Mouse (Mus musculus) midbrain, embryonic 12.5 days (tissue): ENCODE measurements at regions not wholly inside any gene's neighbourhood (a gene's known extent, or its start where the extent isn't known, plus 50 kb on each side); places are given as distances from the start of the nearest gene placed in this dataset.

ENCODE experiments used
- ATAC-seq: fragments of 200-750 bp; cut with Nextera tagmentation; 2 replicates; pipeline ENCODE4 v1.8.0; 2017; ENCODE audit warnings: low read depth, moderate TSS enrichment, moderate library complexity; ENCODE audit not compliant: low FRiP score
- H3K27ac ChIP-seq: fragments of 300-500 bp; sonication (generic); replicated peaks from 2 replicates; pipeline ENCODE4 v1.5.1; 2016; ENCODE audit warnings: mild to moderate bottlenecking
- H3K27me3 ChIP-seq: fragments of 300-500 bp; sonication (generic); 2 replicates; pipeline ENCODE4 v1.6.1; 2016; ENCODE audit warnings: mild to moderate bottlenecking
- H3K36me3 ChIP-seq: fragments of 300-500 bp; sonication (generic); 2 replicates; pipeline ENCODE4 v1.6.1; 2016
- H3K4me1 ChIP-seq: fragments of 300-500 bp; sonication (generic); 2 replicates; pipeline ENCODE4 v1.6.1; 2016
- H3K4me2 ChIP-seq: fragments of 300-500 bp; sonication (generic); replicated peaks from 2 replicates; pipeline ENCODE4 v1.6.1; 2016; ENCODE audit warnings: mild to moderate bottlenecking, moderate library complexity
- H3K4me3 ChIP-seq: fragments of 300-500 bp; sonication (generic); 2 replicates; pipeline ENCODE4 v1.5.1; 2016; ENCODE audit warnings: mild to moderate bottlenecking
- H3K9ac ChIP-seq: fragments of 300-500 bp; sonication (generic); replicated peaks from 2 replicates; pipeline ENCODE4 v1.6.1; 2016; ENCODE audit warnings: mild to moderate bottlenecking, moderate library complexity
- H3K9me3 ChIP-seq: fragments of 300-500 bp; sonication (generic); 2 replicates; pipeline ENCODE4 v1.6.1; 2016; ENCODE audit warnings: mild to moderate bottlenecking
- WGBS: fragments of 180-500 bp; shearing (Covaris S2); methylation state at CpG from one replicate; pipeline ENCODE4 v1.1.7; 2016; 5-methylcytosine and 5-hydroxymethylcytosine counted together

DNA sequence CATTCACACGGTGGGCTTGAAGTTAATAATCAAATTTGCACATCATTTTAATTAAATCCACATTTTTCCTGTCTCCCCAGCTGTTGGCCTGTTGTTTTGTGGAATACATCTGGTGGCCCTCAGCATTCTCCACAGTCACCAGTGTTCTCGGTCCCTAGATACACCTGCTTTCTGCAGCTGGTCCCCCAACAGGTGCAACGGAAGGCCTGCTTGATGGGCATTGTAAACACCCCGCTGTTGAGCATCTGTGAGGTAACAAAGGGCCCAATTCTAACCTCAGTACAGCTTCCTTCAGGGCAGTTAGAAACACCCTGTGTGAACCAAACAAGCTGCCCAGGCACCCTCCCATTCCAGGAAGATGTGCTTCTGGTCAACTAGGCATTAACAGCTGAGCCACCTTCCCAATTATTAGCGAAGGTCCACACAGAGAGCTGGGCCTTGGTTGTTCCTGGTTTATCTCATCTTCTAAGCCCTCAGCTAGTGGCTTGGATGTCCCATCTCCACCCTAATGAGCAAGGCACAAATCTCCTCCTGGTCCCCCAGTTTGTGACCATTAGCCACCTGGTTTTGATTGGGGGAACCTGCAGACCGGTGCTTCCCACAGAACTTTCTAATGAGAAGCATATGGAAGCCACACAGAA lies 293.0 kb upstream of the Spred2 start:
- H3K4me1 ChIP-seq = no peaks in the 10 kb centered on the region
- H3K27ac ChIP-seq = no peak overlapping the region
- H3K9me3 ChIP-seq = no peaks in the 10 kb centered on the region
- ATAC-seq = no peak
- H3K36me3 ChIP-seq = no peaks in the 10 kb centered on the region
- H3K27me3 ChIP-seq = no peaks in the 10 kb centered on the region
- no peak overlapping the region for H3K4me2 ChIP-seq
- no peak overlapping the region for H3K4me3 ChIP-seq
- 87% methylated on average over 6 of the region's 6 CpGs for WGBS
- no peak overlapping the region for H3K9ac ChIP-seq

GRCm38 (mm10) chr11:19632477-19632876 lies 291.7 kb upstream of the Spred2 start:
- no peak for ATAC-seq

DNA sequence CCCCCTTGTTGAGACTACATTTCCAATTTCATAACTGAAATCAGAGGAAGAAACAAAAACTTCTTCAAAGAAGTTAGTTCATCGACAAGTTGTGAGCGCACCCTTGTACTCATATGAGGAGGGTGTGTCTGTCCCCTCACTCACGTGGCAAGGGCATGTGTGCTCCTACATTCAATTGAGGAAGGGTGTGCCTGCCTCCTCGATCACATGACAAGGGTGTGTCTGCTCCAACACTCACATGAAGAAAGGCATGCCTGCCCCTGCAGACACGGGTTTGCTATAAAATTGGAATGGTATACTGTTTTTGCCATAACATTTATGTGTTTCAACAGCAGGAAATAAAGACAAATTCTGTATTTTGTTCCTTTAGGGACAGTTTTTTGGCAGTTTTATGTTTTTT lies 290.6 kb upstream of the Spred2 start:
- Histone ChIP-seq H3K9ac (no peak overlapping the region), H3K4me1 (no peaks in the 10 kb centered on the region), H3K27ac (no peak overlapping the region), H3K27me3 (no peaks in the 10 kb centered on the region), H3K4me3 (no peak overlapping the region), H3K4me2 (no peak overlapping the region), H3K36me3 (no peaks in the 10 kb centered on the region), H3K9me3 (no peaks in the 10 kb centered on the region)
- no peak for ATAC-seq
- 84% methylated on average over 5 of the region's 5 CpGs for WGBS

More at GRCm38 (mm10) chr11:19632477-19632876, 291.7 kb upstream of the Spred2 start:
- Histone ChIP-seq H3K4me1 (no peaks in the 10 kb centered on the region), H3K27ac (no peak overlapping the region), H3K27me3 (no peaks in the 10 kb centered on the region), H3K9me3 (no peaks in the 10 kb centered on the region), H3K4me2 (no peak overlapping the region), H3K9ac (no peak overlapping the region), H3K36me3 (no peaks in the 10 kb centered on the region), H3K4me3 (no peak overlapping the region)
- 78% methylated on average over 5 of the region's 5 CpGs for WGBS

- 71% methylated on average over 8 of the region's 8 CpGs for WGBS
- H3K36me3 ChIP-seq = no peaks in the 10 kb centered on the region
- no peak overlapping the region for H3K4me2 ChIP-seq
- H3K9me3 ChIP-seq = no peaks in the 10 kb centered on the region
- no peak overlapping the region for H3K27ac ChIP-seq
- H3K4me3 ChIP-seq = no peak overlapping the region
- H3K27me3 ChIP-seq = no peaks in the 10 kb centered on the region
- no peak overlapping the region for H3K9ac ChIP-seq
- no peak for ATAC-seq
- no peaks in the 10 kb centered on the region for H3K4me1 ChIP-seq
Measured at GRCm38 (mm10) chr11:19641153-19641552, 283.0 kb upstream of the Spred2 start.

DNA sequence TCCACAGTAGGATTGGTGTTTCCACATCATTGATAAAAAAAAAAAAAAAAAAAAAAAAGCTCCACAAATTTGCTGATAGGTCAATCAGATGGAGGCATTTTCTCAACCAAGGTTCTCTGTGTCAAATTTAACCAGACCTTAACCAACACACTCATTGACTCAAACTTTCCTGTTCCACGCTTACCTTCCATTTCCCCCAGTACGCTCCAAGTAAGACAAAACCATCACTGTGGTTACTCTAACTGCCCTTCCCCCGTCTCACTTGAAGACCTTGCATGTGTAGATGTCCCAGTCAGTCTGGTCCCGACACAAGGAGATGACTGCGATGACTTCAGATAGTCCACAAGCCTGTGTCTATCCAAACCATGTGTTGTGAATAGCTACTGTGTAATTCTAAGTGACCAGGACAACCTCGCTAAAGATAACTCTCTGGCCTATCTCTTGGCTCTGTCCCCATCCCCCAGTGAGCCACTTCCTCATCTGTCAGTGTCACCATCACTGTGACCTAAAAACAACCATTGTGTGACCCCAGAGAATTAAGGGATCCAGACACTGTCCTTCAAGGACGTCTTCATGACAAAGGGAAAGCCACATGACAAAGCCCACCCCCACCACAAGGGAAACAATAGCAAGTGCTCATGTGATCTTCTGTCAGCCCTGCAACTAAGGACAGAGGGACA lies 279.9 kb upstream of the Spred2 start:
- no peaks in the 10 kb centered on the region for H3K36me3 ChIP-seq
- H3K9me3 ChIP-seq = no peaks in the 10 kb centered on the region
- H3K4me1 ChIP-seq = no peaks in the 10 kb centered on the region
- H3K9ac ChIP-seq = no peak overlapping the region
- 78% methylated on average over 7 of the region's 7 CpGs for WGBS
- no peak overlapping the region for H3K27ac ChIP-seq
- no peaks in the 10 kb centered on the region for H3K27me3 ChIP-seq
- no peak overlapping the region for H3K4me2 ChIP-seq
- no peak overlapping the region for H3K4me3 ChIP-seq
- no peak for ATAC-seq

- Histone ChIP-seq H3K27ac (no peak overlapping the region), H3K4me2 (no peak overlapping the region), H3K36me3 (no peaks in the 10 kb centered on the region), H3K9me3 (no peaks in the 10 kb centered on the region), H3K4me1 (no peaks in the 10 kb centered on the region), H3K27me3 (no peaks in the 10 kb centered on the region), H3K9ac (no peak overlapping the region), H3K4me3 (no peak overlapping the region)
- WGBS = 82% methylated on average over 5 of the region's 5 CpGs
- ATAC-seq = no peak
Measured at GRCm38 (mm10) chr11:19645106-19645505, 279.1 kb upstream of the Spred2 start.

DNA sequence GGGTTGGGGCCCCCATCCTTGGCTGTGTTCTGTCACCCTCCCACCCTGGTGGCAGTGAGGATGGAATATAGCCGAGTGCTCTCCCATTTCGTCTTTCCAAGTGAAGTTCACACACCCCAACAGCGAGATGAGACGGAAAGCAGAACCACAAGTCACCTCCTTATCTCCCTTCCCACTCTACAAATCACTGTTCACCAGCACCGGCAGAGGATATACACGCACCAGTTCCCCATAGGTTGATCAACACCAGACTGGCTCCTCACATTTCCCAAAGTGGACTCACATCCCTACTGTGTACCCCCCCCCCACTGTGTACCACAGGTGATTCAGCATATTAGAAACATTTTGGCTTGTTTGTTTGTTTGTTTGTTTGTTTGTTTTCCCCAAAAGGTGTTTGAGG lies 272.7 kb upstream of the Spred2 start:
- H3K9ac ChIP-seq = no peak overlapping the region
- no peak overlapping the region for H3K4me3 ChIP-seq
- H3K27ac ChIP-seq = no peak overlapping the region
- no peak overlapping the region for H3K4me2 ChIP-seq
- H3K27me3 ChIP-seq = no peaks in the 10 kb centered on the region
- no peaks in the 10 kb centered on the region for H3K9me3 ChIP-seq
- no peaks in the 10 kb centered on the region for H3K4me1 ChIP-seq
- 90% methylated on average over 6 of the region's 6 CpGs for WGBS
- no peaks in the 10 kb centered on the region for H3K36me3 ChIP-seq
- ATAC-seq = 0 out of 2 replicates have a peak, but pooled peaks have one; percentile 30

GRCm38 (mm10) chr11:19651929-19652328 lies 272.2 kb upstream of the Spred2 start:
- Histone ChIP-seq H3K36me3 (no peaks in the 10 kb centered on the region), H3K9ac (no peak overlapping the region), H3K4me2 (no peak overlapping the region), H3K4me1 (no peaks in the 10 kb centered on the region), H3K27ac (no peak overlapping the region), H3K27me3 (no peaks in the 10 kb centered on the region), H3K4me3 (no peak overlapping the region), H3K9me3 (no peaks in the 10 kb centered on the region)
- WGBS = 96% methylated on average over 7 of the region's 7 CpGs
- ATAC-seq = no peak

GRCm38 (mm10) chr11:19659511-19659910 lies 264.7 kb upstream of the Spred2 start:
- no peak for ATAC-seq
- Histone ChIP-seq H3K27me3 (no peaks in the 10 kb centered on the region), H3K4me3 (no peak overlapping the region), H3K9me3 (no peaks in the 10 kb centered on the region), H3K27ac (no peak overlapping the region), H3K36me3 (no peaks in the 10 kb centered on the region), H3K9ac (no peak overlapping the region), H3K4me2 (no peak overlapping the region), H3K4me1 (no peaks in the 10 kb centered on the region)
- 74% methylated on average over 4 of the region's 4 CpGs for WGBS

GRCm38 (mm10) chr11:19666732-19667131 lies 257.4 kb upstream of the Spred2 start:
- no peak for ATAC-seq
- 89% methylated on average over 4 of the region's 4 CpGs for WGBS
- no peak overlapping the region for H3K4me2 ChIP-seq

DNA sequence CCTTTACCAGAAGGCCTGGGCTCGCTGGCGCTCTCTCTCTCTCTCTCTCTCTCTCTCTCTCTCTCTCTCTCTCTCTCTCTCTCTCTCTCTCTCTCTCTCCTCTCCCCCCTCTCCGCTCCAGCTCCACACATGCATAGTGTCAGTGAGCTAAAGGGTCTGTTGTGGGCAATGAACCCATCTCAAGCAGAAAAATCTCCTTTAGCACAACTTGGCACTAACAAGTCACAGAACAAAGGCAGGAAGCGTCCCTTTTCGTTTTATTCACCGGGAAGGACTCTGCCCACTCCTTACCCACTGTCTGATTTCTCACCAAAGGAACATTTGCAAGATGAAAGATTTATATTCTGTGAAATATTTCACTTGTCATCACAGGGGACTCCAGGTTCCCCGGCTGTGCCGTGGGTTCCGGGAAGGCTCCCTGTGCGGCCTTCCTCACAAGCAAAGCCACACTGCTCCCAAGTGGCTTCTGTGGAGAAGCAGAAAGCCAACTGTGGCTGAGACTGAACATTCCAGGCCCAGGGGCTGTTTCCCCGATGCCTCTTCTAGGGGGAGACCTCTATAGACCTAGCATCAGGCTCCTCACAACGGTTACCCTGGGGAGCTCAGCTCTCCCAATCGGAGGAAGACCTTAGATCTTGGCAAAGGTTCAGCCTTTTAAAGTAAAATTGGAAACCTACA lies 253.2 kb upstream of the Spred2 start:
- H3K27me3 ChIP-seq = 0 out of 2 replicates have a peak, but pooled peaks cover 5% of the 10 kb centered on the region
- no peak overlapping the region for H3K9ac ChIP-seq
- H3K36me3 ChIP-seq = no peaks in the 10 kb centered on the region
- H3K4me2 ChIP-seq = no peak overlapping the region
- peak; percentile 30; the same call in 1 of the 2 replicates for ATAC-seq
- peaks cover 5% of the 10 kb centered on the region; the same call in 1 of the 2 replicates for H3K4me1 ChIP-seq
- H3K4me3 ChIP-seq = no peak overlapping the region
- no peak overlapping the region for H3K27ac ChIP-seq
- 74% methylated on average over 13 of the region's 13 CpGs for WGBS
- no peaks in the 10 kb centered on the region for H3K9me3 ChIP-seq

More at GRCm38 (mm10) chr11:19666732-19667131, 257.4 kb upstream of the Spred2 start:
- no peak overlapping the region for H3K4me3 ChIP-seq
- H3K36me3 ChIP-seq = no peaks in the 10 kb centered on the region
- H3K4me1 ChIP-seq = no peaks in the 10 kb centered on the region
- no peaks in the 10 kb centered on the region for H3K9me3 ChIP-seq
- no peak overlapping the region for H3K9ac ChIP-seq
- H3K27ac ChIP-seq = no peak overlapping the region
- H3K27me3 ChIP-seq = 0 out of 2 replicates have a peak, but pooled peaks cover 5% of the 10 kb centered on the region

DNA sequence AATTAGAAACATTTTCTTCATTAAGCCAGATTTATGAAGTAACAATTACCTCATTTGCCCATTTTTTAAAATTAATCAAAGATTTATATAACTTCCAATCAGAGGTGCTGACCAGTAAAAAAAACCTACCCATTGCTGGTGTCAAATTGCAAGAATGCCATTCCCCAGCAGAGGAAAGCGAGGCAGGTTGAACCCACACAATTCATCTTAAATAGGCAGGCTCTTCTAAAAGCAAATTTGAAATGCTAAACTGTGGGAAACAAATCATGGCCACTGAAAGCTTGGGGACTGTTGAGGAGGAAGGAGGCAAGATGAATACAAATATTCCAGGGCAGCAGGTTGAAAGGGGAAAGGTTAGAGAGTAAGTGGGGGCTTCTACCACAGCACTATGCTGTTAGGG lies 251.2 kb upstream of the Spred2 start:
- ATAC-seq = no peak

More for the DNA sequence above, 251.2 kb upstream of the Spred2 start:
- WGBS = 31% methylated on average over 1 of the region's 1 CpGs
- Histone ChIP-seq H3K4me3 (no peak overlapping the region), H3K4me1 (peaks cover 5% of the 10 kb centered on the region; the same call in 1 of the 2 replicates), H3K9me3 (no peaks in the 10 kb centered on the region), H3K4me2 (no peak overlapping the region), H3K27ac (no peak overlapping the region), H3K36me3 (no peaks in the 10 kb centered on the region), H3K27me3 (0 out of 2 replicates have a peak, but pooled peaks cover 5% of the 10 kb centered on the region), H3K9ac (no peak overlapping the region)
